Mouse (Mus musculus): ENCODE measurements around the gene Nr3c2.

Nr3c2 gene

DNA sequence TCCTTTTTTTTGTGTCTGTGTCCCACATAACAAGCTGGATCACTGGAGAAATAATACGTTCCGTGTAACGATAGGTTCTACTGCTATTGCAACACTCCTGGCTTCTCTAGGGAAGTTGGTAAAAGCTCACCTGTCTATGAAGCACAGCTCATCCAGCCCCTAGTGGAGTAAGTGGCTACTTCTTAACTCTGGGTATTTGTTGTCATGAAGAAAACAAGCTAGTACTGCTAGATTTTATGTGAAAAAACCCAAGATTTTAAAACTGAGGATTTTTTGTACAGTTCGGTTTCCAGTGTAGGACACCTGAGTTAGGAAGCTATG lies 271.2 kb downstream of the Nr3c2 start:
- DNase-seq (ENCODE audit: low read depth), result no peak

- DNase-seq (ENCODE audit: low read depth), result no peak
These were observed 273.9 kb downstream of the Nr3c2 start for GRCm38 (mm10) chr8:77173075-77173657.

- no peak for DNase-seq (ENCODE audit: low read depth)
These were observed 274.5 kb downstream of the Nr3c2 start for GRCm38 (mm10) chr8:77173736-77174135.

DNA sequence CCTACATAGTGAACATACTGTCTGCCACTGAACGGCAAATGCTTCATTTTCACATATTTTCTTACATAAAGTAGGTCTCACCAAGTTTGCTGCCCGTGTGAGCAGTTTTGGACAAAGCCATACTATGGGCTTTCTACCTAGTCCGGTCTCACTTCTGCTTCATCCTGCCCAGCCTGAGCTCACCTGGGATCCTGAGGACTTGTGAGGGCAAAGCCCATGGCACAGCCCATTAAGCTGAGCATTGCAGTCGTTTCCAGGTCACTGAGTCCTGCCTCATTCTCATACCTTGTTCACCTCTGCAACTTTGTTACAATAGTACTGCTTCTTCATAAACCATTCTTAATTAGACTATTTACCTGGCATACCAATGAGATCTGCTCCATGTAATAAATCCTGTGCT lies 276.2 kb downstream of the Nr3c2 start:
- no peak for DNase-seq (ENCODE audit: low read depth)

GRCm38 (mm10) chr8:77176343-77176742 lies 277.1 kb downstream of the Nr3c2 start:
- no peak for DNase-seq (ENCODE audit: low read depth)

- DNase-seq (ENCODE audit: low read depth), result no peak
These were observed 286.6 kb downstream of the Nr3c2 start for GRCm38 (mm10) chr8:77185816-77186215.

- DNase-seq (ENCODE audit: low read depth), result no peak
These were observed 287.8 kb downstream of the Nr3c2 start for GRCm38 (mm10) chr8:77186914-77187536.

DNA sequence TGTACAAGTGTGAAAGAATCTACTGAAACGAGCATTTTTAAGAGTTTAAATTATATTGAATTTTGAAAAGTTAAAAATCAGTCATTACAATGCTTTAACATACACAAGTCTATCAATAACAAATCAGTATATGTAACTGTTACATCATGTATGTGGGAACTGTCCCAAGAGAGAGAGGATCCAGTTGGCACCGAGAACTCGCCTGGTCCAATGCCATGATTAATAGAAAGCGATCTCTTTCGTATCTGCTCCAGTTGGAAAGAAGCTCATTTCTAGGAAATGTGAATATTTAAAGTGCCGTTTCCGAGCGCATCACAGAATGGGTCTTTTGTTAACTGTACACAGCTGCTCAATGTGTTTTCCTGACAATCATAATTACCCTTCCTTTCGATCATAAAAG lies 288.5 kb downstream of the Nr3c2 start:
- DNase-seq (ENCODE audit: low read depth), result no peak

DNA sequence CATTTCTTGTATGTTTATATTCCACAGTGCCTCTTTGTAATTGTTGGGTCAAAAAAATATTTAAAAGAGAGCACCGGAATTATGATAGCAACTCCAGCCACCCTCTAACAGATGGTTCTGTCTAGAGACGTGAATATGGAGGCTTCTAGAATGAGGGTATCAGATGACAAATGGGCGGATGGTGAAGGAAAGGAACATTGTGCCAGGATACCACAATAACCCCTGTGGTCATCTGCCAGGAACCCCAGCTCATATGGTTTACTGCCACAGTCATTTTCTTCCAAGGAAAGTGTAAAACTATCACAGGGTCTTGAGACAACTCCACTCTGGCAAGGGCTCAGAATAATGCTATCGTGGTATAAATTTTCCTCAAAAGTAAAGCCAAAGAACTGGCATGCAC lies 289.1 kb downstream of the Nr3c2 start:
- no peak for DNase-seq (ENCODE audit: low read depth)

DNA sequence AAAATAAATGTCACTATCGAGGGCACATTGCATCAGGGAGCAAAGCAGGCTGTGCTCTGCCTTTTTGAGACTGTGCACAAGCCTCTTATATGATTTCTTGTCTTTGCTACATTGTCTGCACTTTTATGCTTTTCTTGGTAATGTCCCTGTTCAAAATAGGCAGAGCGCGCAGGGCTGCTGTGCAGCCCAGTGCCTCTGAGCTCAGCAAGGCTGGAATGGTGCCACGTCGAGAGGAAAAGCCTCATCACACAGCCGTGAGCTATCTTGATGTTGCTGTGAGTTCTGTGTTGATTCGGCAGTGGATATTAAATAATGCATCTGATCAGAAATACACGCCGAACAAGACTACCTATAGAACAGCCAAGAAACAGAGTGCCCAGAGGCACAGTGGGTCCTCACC lies 290.1 kb downstream of the Nr3c2 start:
- no peak for DNase-seq (ENCODE audit: low read depth)

GRCm38 (mm10) chr8:77190393-77190792 lies 291.2 kb downstream of the Nr3c2 start:
- no peak for DNase-seq (ENCODE audit: low read depth)

GRCm38 (mm10) chr8:77209297-77209696 lies 310.1 kb downstream of the Nr3c2 start:
- no peak for DNase-seq (ENCODE audit: low read depth)

- no peak for DNase-seq (ENCODE audit: low read depth)
These were observed 314.7 kb downstream of the Nr3c2 start for GRCm38 (mm10) chr8:77213893-77214464.

DNA sequence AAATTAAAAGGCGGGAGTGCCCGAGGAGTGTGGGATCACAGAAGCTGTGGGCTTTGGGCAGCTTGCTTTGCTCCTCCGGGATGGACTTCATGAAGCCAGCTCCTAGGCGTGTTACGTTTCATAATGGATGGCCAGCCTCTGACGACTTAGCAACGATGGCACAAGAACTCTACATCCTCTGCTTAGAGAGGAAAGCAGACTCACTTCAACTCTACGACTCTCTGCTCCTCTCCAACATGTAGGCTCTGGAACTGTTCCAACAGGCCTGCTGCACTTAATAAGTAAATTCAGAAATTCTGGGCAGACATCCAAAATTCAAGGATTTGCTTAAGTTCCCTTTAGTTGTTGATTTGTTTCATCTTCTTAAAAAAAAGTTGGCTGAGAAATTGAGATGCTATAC lies 315.4 kb downstream of the Nr3c2 start:
- peak; percentile 12 for DNase-seq (ENCODE audit: low read depth)

DNA sequence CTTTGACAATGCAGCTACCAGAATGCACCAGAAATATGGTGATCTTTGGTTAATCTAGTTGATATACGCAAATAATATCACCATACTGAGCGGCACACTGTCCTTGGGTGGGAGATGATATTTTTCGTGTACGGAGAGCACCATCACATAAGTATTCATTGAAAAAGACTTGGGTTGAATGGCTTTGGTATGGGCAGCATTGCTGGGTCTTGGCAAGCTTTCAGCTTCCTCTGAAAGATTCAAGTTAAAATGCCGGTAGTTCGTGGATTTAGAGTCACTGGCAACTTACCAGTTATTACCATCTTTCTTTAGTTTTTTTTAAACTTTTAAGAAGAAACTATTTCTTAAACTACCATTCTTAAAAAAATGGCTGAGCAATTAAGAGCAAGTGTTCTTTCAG lies 315.9 kb downstream of the Nr3c2 start:
- DNase-seq (ENCODE audit: low read depth), result no peak

- DNase-seq (ENCODE audit: low read depth), result no peak
These were observed 323.9 kb downstream of the Nr3c2 start for GRCm38 (mm10) chr8:77223123-77223522.

- DNase-seq (ENCODE audit: low read depth), result no peak
These were observed 328.5 kb downstream of the Nr3c2 start for GRCm38 (mm10) chr8:77227742-77228141.

DNA sequence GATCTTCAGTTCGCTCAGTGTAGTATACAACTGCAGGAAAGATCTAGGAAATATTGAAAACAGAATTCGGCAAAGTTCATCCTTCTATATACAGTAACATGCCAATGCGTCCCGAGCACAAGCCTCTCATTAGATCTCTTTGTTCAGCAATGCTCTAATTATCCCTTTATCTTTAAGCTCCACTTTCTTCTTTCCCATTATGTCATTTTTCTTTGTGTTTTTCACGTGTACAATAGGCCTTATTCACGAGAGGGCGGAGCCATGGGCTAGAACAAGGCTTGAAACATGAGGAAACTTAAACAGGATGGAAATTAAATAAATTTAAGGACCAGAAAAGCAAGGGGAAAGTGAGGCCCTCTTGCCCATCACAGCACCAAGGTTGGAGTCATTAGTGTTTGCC lies 329.4 kb downstream of the Nr3c2 start:
- no peak for DNase-seq (ENCODE audit: low read depth)

DNA sequence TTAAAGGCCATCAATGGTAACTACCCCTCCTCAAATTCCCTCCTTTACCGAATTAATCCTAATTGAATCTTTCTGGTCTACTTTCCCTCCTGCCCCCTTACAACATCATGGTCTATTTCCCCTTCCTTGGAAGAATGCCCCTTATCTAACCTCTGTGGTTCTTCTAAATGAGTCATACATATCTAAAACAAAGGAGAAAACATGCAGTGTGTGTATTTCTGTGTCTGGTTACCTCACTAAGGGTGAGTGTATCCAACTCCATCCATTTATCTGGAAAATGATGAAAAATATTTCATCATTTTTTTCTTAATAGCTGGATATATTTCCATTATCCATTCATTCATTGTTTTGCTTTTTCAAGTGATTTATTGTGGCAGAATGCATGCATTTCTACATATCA lies 332.0 kb downstream of the Nr3c2 start:
- DNase-seq (ENCODE audit: low read depth), result no peak

GRCm38 (mm10) chr8:77231834-77232233 lies 332.6 kb downstream of the Nr3c2 start:
- no peak for DNase-seq (ENCODE audit: low read depth)

DNA sequence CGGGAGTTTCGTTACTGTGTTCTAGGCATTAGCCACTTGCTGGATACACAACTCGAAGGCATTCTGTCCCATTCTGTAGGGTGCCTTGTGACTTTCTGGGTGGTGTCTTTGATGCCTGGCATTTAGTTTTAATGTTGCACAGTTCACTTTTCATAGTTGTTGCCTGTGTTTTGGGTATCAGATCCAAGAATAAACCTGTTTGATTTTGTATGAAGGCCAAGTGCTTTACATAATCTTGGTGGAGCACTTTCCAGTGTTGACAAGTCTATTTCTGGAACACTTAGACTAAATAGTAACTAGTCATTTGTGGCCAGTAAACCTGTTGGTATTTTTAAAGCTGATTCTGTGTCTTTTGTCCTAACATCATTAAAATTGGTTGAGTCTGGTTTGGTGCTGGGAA lies 333.2 kb downstream of the Nr3c2 start:
- DNase-seq (ENCODE audit: low read depth), result no peak

DNA sequence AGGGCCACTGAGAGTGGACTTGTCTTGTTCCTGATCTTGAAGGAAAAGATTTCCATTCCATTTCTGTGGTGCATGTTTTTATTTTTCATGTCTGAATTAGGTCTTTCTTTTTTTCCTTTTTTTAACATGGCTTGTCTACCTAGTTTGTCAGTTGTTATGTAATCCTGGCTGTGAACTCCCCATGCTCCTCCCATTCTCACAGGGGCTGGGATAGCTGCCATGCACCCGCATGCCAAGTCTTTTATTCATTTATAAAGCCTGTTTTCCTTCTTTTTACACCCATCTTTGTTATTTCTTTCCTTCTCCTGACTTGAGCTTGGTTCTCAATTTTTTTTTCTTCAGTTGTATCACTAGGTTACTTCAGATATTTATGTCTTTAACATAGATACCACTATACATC lies 337.5 kb downstream of the Nr3c2 start:
- peak; percentile 73 for DNase-seq (ENCODE audit: low read depth)

- DNase-seq (ENCODE audit: low read depth), result no peak
These were observed 340.2 kb downstream of the Nr3c2 start for GRCm38 (mm10) chr8:77239462-77239861.

DNA sequence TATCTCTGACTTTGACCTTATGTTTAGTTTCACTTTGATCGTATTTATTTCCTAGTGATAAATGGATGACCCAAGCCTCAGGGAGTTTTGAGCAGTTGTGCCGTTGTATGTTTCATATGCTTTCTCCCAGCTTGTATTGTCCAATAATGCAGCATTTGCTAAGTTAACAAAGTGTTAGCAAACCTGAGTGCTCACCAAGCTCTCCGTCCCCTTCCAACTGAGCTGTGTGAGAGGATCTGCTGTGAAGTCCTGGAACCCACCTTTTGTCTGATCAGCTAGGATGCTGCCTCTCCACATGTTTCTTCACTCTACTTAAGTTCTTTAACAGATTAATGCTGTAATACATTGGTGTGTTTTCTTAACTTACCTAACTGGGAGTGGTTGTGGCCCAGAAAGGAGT lies 342.1 kb downstream of the Nr3c2 start:
- DNase-seq (ENCODE audit: low read depth), result no peak
